In genomic region chr17:80479295-80480030, GRCm38 (mm10) we compare ENCODE assay signal across 8 mouse cellular contexts. TPM values are rescaled to one million over a fixed set of nuclear protein-coding genes. Genes with fewer than 3 reads are reported as not detected.
DNase-seq lines count a peak whose midpoint lies in the region; ATAC-seq lines count a peak whose summit lies in the region.

No protein-coding gene starts in this region.

- peak; percentile 79 to 91 for DNase-seq in adrenal gland, adult (ENCODE audit: inconsistent age in 2 of 2, low spot score in 1 of 2)
- DNase-seq in embryo, embryonic 10 days (ENCODE audit: low spot score) = peak; percentile 61
- peak; percentile 66 for DNase-seq in gastrocnemius, postnatal 10 days
- peak; percentile 57 to 69 for DNase-seq in left cerebral cortex, postnatal 36 days (ENCODE audit: low spot score in 2 of 2)
- peak; percentile 48 for DNase-seq in mesoderm, embryonic 11.5 days (ENCODE audit: low read depth, low spot score)
- peak; percentile 51 for DNase-seq in right cerebral cortex, postnatal 4 days
- DNase-seq in urinary bladder, postnatal 4 days (ENCODE audit: low spot score in 2 of 2) = peak; percentile 58 to 74

- intact Hi-C loops in left cerebral cortex, postnatal 36 days (cut with DNase I) = loop anchor here (1.0 kb wide), 1 partner anchor 74 kb away; no protein-coding TSS in a partner anchor

- peak; percentile 32 for ATAC-seq in inflammation-experienced regulatory T-cells, adult 6 months

RNA-seq across cellular contexts. Expression of gene Sos1, which starts 0.8 kb away (rescaled TPM):
- 10 to 100 TPM; 14.4 to 17.6 TPM for total RNA-seq in gastrocnemius, postnatal 10 days (2021)
- 1 to 10 TPM; 4.4 to 5.7 (median 5.6) TPM for polyA plus RNA-seq in inflammation-experienced regulatory T-cells, adult 6 months (2017; shearing (Covaris generic))
- total RNA-seq in left cerebral cortex, postnatal 36 days (2021) = 10 to 100 TPM; 29.8 to 33.6 TPM

Comparison
In these comparisons a context has a peak if more than half of its experiments do, and no peak if none do; other contexts are left out.
1. Peak in every context shown above with its lines: DNase-seq and ATAC-seq.